Mouse (Mus musculus) leukemia stem cell, adult 10-12 weeks (primary cell): ENCODE measurements around the gene Ldha. TPM values are rescaled to one million over a fixed set of nuclear protein-coding genes. Genes with fewer than 3 reads are reported as not detected.

Source experiments
- polyA plus RNA-seq: library from polyadenylated mRNA; stranded (reverse); fragments of >175 nt; gene quantifications from 2 replicates; pipeline ENCODE4 v1.2.3, GENCODE M21; 2012; ENCODE audit warnings: low replicate concordance

Gene Ldha
- polyA plus RNA-seq, result 247 and 414 TPM in 2 replicates

GRCm38 (mm10) chr7:46840787-46841525, at the start of gene Ldha:
Gene Ldha (plus strand): TSS chr7:46841475.

GRCm38 (mm10) chr7:46795287-46796205, 45.7 kb upstream of the Ldha start, which contains the start of the genes Hps5 and Gtf2h1:
Gene Hps5 (minus strand): TSS chr7:46796064.
Gene Gtf2h1 (plus strand): TSS chr7:46796103.

DNA sequence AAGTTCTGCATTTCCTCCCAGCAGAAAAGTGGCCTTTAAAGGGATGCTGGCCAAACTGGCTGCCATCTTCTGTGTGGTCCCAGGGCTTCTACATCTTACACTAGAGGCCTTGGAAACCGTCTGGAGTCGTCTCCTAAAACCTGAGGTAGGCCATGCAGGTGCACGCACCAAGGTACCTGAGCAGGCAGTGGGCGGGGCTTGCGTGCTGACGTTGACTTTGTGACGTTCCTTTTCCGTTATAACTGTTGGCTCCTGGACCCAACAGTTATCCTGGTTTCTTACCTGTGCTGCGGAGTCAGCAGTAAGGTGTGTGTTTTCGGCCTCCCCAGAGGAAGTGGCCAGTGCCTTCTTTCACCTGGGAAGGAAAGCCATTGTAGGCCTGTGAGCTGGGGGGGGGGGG, 19.7 kb downstream of the Ldha start, which contains the start of gene Ldhc:
TSS of gene Ldhc (plus strand) at position 208 of the 400 bp plus-strand sequence.

Other genes with a start within 250 kb of the Ldha start
- 0.42 and 1.4 TPM in 2 replicates for gene Sergef, start 201.7 kb upstream of the Ldha start, polyA plus RNA-seq
- not detected in 2 replicates for gene Tph1, start 168.9 kb upstream of the Ldha start, polyA plus RNA-seq
- 1.8 and 1.9 TPM in 2 replicates for gene Saal1, start 130.8 kb upstream of the Ldha start, polyA plus RNA-seq
- 0.73 and 3.0 TPM in 2 replicates for gene Saa3, start 125.8 kb upstream of the Ldha start, polyA plus RNA-seq
- not detected in 2 replicates for gene Saa4, start 108.9 kb upstream of the Ldha start, polyA plus RNA-seq
- not detected in 2 replicates for gene Saa1, start 98.5 kb upstream of the Ldha start, polyA plus RNA-seq
- gene Saa2, start 89.7 kb upstream of the Ldha start, polyA plus RNA-seq, result not detected in 2 replicates
- 2.7 and 3.8 TPM in 2 replicates for gene Hps5, start 45.4 kb upstream of the Ldha start, polyA plus RNA-seq
- gene Gtf2h1, start 45.4 kb upstream of the Ldha start, polyA plus RNA-seq, result 68.6 and 85.3 TPM in 2 replicates
- not detected in 2 replicates for gene Ldhc, start 19.7 kb downstream of the Ldha start, polyA plus RNA-seq
- 24.5 and 36.4 TPM in 2 replicates for gene Tsg101, start 78.5 kb downstream of the Ldha start, polyA plus RNA-seq
- 0.07 and 0.54 TPM in 2 replicates for gene Uevld, start 117.1 kb downstream of the Ldha start, polyA plus RNA-seq
- gene Gm9999, start 142.1 kb downstream of the Ldha start, polyA plus RNA-seq, result not detected in 2 replicates
- gene Spty2d1, start 166.9 kb downstream of the Ldha start, polyA plus RNA-seq, result 3.5 and 10.0 TPM in 2 replicates
- 13.1 and 15.3 TPM in 2 replicates for gene Tmem86a, start 209.1 kb downstream of the Ldha start, polyA plus RNA-seq